Mouse (Mus musculus) gastrocnemius, postnatal 14 days (tissue): Measurements from ENCODE around the gene Rexo5. TPM values are rescaled to one million over a fixed set of nuclear protein-coding genes. Genes with fewer than 3 reads are reported as not detected.

Experiments used
- DNase-seq: peaks from one replicate; pipeline ENCODE4 v3.0.0; 2021; ENCODE audit warnings: mixed read lengths
- intact Hi-C: fragments of 180-260 bp; cut with DNase I; formaldehyde crosslinking; loops from one replicate; pipeline ENCODE4 v1.15.1; 2025; ENCODE audit warnings: low total_unique reads
- total RNA-seq, 2 experiments: library from RNA; stranded (reverse); gene quantifications; 2 replicates each; pipeline ENCODE4 v1.2.3; 2021

Rexo5 gene
- total RNA-seq, 2 experiments from 2014 or later, result 0.49 to 0.62 TPM

DNA sequence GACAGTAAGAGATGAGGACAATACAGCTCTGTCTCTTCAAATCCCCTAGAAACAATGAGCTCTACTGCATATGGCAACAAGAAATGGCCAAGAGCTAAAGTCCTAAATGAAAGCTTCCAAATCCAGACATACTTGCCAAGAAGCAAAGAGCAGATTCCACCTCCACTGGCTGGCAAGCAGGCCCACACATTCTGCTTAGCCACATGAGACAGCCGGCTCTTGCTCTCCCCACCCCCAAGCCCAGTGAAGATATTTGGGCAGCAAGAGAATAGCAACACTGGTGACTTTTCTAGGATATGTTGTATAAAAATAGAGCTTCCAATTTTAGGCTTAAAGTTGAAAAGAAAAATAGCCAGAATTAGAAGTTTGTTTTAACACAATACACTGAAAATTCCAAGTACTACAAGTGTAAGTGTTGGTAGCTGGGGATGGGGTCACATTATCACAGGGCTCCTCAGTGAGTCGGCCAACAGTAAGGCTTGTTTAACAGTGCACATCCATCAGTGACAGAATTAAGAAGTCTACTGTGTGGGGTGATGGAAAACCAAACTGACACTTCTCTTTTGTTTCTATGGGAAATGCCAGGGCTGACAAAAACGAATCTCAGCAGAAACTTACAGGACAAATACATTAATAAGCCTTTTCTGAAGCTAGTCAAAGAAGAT, 82.1 kb downstream of the Rexo5 start:
- intact Hi-C loops, result no loop called here
- peak; percentile 23 for DNase-seq

DNA sequence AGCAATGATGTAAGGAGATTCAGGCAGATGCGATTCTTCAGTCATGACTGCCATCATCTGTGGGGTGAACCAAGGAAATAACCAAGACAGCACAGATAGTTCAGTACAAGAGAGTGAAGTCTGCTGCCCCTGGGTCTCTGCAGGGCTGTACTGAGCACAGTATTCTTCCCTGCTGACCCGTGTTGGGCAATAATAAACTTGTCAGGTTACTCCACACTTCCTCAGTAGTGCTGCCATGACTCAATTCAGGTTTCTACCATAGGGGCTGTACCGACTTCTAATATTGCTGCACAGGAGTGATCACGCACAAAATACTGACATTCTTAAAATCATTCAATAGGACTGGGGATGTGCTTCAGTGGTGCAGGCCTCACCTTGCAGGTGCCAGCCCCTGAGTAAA, 85.4 kb downstream of the Rexo5 start:
- intact Hi-C loops, result no loop called here
- no peak for DNase-seq

DNA sequence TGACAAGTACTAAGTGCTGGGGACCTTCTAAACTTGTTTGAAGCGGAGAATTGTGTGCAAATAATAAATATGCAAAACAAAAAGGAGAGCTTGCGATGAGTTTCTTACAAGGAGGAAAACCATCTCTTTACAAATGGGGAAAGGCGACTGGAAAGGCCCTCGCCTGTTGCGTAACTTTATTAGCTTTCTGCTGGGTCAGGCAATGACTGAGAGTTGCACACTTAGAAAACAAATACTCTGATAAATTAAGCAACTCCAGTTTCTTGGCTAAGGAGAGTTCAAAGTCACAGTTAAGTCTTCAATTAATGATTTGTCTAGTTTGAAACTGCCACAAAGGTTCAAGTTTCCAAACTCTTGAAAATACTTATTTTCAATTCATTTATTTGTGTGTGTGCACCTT, 86.5 kb downstream of the Rexo5 start:
- DNase-seq, result no peak
- intact Hi-C loops, result no loop called here

DNA sequence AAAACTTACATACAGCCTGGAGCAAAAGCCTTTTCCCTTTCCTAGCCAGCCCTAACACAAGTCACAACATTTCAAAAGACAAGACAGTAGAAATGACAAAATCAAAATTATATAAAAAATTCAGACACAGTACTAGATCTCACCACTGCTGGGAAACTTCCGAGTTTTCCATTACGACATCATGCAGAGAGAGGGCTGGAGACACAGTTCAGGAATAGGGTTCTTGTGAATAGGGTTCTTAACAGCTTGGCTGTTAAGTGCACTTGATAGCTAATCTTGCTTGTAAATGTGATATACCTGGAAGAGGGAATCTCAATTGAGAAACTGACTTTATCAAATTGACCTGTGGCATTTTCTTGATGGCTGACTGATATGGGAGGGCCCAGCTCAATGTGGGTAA, 87.4 kb downstream of the Rexo5 start:
- intact Hi-C loops, result no loop called here
- DNase-seq, result no peak

DNA sequence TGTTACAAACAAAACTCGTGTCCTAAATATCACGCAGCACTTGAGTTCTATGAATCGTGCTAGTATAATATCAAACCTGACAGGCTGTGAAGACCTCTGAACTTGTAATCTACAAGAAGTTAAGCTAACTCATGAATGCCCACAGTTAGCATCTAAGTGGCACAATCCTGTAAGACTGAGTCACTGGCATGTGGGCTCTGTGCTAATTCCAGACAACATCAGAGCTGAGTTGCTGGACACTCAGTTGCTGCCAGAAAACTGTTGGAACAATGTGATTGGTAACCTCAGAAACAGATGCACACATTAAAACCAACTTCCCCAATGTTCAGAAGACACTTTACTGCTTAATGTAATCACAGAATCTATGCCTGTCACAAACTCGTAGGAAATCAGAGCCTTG, 94.1 kb downstream of the Rexo5 start:
- no peak for DNase-seq
- intact Hi-C loops, result no loop called here

DNA sequence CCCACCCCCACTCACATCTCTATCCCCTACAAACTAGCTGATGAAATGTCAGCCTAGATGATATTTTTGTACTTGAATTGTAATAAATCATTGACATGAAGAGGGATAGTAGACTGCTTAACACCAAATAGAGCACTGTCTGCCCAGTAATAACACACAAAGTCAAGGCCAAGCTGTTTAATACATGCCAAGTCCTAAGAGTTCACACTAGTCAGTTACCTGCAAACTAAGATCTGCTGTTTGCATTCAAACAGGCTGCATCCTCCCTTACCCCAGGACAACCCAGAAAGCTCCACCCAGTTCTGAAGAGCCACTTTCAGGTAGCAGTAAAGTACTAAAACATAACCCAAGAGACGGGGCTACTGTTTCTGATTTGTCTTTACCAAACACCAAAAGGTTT, 98.4 kb downstream of the Rexo5 start:
- no peak for DNase-seq
- intact Hi-C loops, result no loop called here

DNA sequence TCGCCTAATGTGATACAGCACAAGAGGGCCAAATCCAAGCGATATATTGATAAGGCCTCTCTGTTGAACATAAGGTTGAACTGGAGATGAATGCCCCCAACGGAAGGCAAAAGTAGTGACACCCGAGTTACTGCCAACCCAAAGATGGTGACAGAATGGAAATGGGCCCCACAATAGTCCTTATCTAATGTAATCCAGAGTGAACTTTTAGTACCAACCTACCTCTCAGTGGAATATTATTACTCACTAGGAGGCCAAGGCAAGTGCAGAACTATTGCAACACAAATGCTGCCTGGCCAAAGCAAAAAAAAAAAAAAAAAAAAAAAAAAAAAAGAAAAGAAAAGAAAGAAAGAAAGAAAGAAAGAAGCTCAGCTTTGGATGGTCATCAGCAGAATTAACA, 98.9 kb downstream of the Rexo5 start:
- intact Hi-C loops, result no loop called here
- DNase-seq, result no peak

DNA sequence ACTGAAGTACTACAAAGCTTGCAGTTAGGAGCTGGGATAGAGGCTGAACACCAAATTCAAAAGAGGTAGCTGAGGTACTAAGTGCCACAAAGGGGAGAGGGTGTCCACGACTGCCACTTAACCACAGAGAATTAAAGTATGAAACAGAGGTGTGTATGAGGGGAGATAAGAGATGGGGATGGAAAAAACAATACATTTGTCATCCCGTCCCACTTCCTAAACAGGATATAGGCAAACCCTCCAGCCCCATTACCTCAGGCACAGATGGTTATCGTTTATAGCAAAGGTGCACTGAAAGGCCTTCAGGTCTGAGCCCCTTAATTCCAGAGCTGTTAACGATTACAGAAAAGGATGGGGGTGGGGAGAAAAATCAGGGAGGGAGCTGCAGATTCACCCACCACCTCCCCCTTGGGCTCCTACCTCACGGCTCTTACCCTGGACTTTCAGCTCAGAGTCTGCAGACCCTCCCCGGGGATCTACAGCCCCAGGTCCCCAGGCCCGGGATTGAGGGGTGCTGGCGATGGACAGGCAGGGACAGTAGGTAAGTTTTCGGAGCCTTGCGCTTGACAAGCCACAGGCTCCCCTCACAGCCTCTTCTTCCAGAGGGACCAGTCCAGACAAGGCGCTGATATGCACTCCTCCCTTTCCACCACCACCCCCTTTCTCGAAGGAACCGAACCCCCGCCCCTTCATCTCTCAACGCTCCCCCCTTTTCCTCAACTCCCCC, 101.2 kb downstream of the Rexo5 start:
- no peak for DNase-seq
- intact Hi-C loops, result loop anchor here (5.0 kb wide), 1 partner anchor 1123 kb away; no protein-coding TSS in a partner anchor

DNA sequence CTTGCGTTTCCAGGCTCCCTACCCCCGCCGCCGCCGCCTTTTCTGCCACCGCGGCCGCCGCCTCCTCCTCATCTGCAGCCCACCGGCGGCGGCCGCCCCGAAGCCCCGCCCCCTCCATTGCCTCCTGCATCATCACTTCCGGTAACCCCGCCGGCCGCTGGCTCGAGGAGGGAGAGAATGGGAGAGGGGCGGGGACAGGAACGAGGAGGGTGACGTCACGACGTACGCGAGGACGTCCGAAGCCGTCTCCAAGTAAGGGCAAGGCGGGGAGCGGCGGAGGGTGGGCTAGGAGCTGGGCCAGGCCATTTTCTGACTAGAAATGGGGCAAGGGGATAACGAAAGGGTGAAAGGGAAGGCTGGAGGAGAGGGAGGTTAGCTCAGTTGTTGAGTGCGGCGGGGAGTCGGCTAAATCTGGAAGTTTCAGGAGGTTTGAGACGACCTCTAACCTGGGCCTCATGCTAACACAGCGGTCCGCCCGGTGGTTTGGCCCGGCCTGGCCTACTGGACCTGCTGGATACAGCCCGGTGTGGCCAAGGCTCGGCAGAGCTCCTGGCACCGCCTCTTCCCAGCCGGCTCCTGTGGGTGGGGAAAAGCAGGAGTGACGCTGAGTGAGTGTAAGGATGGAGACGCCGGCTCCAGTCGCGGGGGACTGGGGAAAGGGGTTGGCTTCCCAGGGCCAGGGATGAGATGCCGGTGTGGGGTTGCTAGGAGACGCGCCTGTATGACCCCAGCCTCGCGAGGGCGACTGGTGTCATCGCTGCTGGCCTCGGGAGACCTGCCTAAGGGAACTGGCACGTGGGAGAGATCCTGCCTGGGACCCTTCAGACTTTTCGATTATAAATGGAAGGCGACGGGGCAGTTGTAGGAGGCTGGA, 102.1 kb downstream of the Rexo5 start, which contains the start of the genes Lyrm1 and Dcun1d3:
Gene Lyrm1, plus strand, starts transcription at position 223 of the 874 bp plus-strand sequence.
Gene Dcun1d3, minus strand, starts transcription at position 660 of the 874 bp plus-strand sequence.
- intact Hi-C loops, result loop anchor here (5.0 kb wide), 1 partner anchor 1124 kb away; no protein-coding TSS in a partner anchor
- DNase-seq, result peak; percentile 99

DNA sequence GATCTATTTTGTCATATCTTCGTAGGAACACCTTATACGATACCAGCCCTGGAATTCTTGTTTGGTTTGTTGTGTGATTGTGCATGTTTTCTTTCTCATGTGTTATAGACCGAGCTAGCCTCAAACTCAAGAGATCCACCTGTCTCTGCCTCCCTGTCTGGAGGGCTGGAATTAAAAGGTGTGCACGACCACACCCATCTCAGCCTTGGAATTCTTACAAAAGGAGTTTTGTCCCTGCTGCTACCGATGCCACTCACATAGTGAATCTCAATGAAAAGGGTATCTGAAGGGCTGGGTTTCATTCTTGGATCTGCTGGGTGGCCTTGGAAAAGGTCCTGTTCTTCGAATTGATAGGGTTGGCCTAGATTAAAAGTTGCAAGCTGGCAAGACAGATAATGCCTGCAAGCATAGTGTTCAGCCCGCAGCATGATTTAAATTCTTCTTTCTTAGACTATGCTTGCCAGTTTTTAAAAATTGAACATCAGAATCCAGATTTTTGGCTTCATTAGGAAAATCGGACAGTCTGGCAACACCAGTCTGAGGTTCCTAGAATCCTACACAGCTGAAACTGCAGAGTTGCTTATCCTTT, 103.8 kb downstream of the Rexo5 start:
- no peak for DNase-seq
- intact Hi-C loops, result loop anchor here (5.0 kb wide), 1 partner anchor 1125 kb away; no protein-coding TSS in a partner anchor

DNA sequence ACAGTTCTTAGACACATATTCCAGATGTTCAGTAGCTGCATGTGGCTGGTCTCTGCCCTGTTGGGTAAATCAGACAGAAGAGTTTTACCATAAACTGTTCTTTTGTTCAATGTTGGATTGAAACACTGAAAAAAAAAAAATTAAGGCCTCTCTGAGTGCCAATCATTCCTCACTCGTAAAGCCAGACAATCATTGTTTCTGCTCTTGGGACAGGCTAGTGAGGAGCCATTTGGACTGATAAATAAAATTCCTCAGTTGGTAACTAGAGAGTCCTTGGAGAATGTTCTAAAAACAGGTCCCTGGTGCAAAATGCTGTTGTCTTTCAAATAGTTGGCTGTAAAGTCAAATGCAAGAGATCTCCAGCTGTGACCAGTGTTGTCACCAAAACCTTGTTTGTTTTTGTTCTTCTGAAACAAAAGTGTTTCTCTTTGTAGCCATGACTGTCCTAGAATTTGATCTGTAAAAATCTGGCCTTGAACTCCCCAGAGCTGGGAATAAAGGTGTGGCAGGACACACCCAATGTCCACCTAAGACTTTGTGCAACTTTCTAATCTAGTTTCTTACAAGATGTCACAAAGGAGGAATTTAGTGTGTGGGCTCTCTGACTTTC, 104.5 kb downstream of the Rexo5 start:
- intact Hi-C loops, result loop anchor here (5.0 kb wide), 1 partner anchor 1126 kb away; no protein-coding TSS in a partner anchor
- no peak for DNase-seq

Other genes starting within 250 kb of the Rexo5 start
- not detected for gene Acsm2, start 239.7 kb upstream of the Rexo5 start, total RNA-seq
- gene Acsm1, start 187.0 kb upstream of the Rexo5 start, total RNA-seq, result not detected
- not detected for gene Acsm4, start 104.0 kb upstream of the Rexo5 start, total RNA-seq
- gene Thumpd1, start 73.2 kb upstream of the Rexo5 start, total RNA-seq, result 10 to 100 TPM; 14.2 to 15.2 TPM
- gene Acsm3, start 33.1 kb upstream of the Rexo5 start, total RNA-seq, result not detected
- 1 to 10 TPM; 2.0 to 2.1 TPM for gene Eri2, start 52 bp downstream of the Rexo5 start, total RNA-seq
- gene Lyrm1, start 101.9 kb downstream of the Rexo5 start, total RNA-seq, result 10 to 100 TPM; 10.4 to 11.1 TPM
- 10 to 100 TPM; 13.9 to 14.1 TPM for gene Dcun1d3, start 102.3 kb downstream of the Rexo5 start, total RNA-seq